Comparison of ENCODE assay signal across 8 mouse cellular contexts in the genomic region with DNA sequence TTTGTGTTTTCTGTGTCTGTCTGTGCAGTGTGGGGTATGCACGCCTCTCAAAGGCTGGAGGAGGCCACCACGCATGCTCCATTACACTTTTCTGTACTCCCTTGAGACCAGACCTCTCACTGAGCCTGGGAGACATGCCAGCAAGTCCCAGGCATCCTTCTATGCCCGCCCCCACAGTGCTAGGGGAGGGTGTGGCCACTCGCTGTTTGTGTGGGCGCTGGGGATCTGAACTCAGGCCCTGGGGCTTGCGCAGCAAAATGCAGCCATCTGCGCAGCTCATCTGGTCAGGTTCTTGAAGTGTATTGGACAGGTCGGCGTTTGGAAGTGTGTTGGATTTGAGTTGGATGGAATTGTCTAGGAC. TPM values are rescaled to one million over a fixed set of nuclear protein-coding genes. Genes with fewer than 3 reads are reported as not detected.
DNase-seq lines count a peak whose midpoint lies in the region; ATAC-seq lines count a peak whose summit lies in the region.

No protein-coding gene starts in this region.

- no peaks in the 10 kb centered on the region for H3K9me3 ChIP-seq in forebrain, embryonic 15.5 days
- H3K9me3 ChIP-seq in hindbrain, embryonic 15.5 days = no peaks in the 10 kb centered on the region
- no peaks in the 10 kb centered on the region for H3K9me3 ChIP-seq in neural tube, embryonic 14.5 days (ENCODE audit: control insufficient read depth, low read length)

- peak; percentile 76 to 84 for DNase-seq in heart, adult 18-20 months
- DNase-seq in heart, postnatal 25 days (ENCODE audit: low spot score) = no peak
- DNase-seq in NIH3T3 (ENCODE audit: low read depth) = peak; percentile 65
- DNase-seq in left cerebral cortex, postnatal 14 days (ENCODE audit: low spot score in 2 of 2) = peak; percentile 70 to 78

- no peak for ATAC-seq in forebrain, embryonic 15.5 days (replicated peaks)
- ATAC-seq in hindbrain, embryonic 15.5 days (ENCODE audit: low FRiP score, low read depth) = no peak
- no peak for ATAC-seq in neural tube, embryonic 14.5 days (ENCODE audit: low read depth)
- no peak for ATAC-seq in activated CD4-positive, CD25-positive, alpha-beta regulatory T cell, adult 4 months

- no peaks in the 10 kb centered on the region for H3K36me3 ChIP-seq in forebrain, embryonic 15.5 days
- no peaks in the 10 kb centered on the region for H3K36me3 ChIP-seq in hindbrain, embryonic 15.5 days
- no peaks in the 10 kb centered on the region for H3K36me3 ChIP-seq in neural tube, embryonic 14.5 days (ENCODE audit: control insufficient read depth, insufficient read depth, low read length)

- peaks cover 69% of the 10 kb centered on the region for H3K4me1 ChIP-seq in forebrain, embryonic 15.5 days
- H3K4me1 ChIP-seq in hindbrain, embryonic 15.5 days (replicated peaks) = peaks cover 66% of the 10 kb centered on the region
- peaks cover 64% of the 10 kb centered on the region for H3K4me1 ChIP-seq in neural tube, embryonic 14.5 days (ENCODE audit: control insufficient read depth, insufficient read depth, low read length)

- H3K4me3 ChIP-seq in forebrain, embryonic 15.5 days = no peak overlapping the region
- H3K4me3 ChIP-seq in hindbrain, embryonic 15.5 days = peak overlapping the region; percentile 9; the same call in 1 of the 2 replicates
- H3K4me3 ChIP-seq in neural tube, embryonic 14.5 days (ENCODE audit: low read depth, low read length) = peak overlapping the region; percentile 68; the same call in 1 of the 2 replicates

- H3K9ac ChIP-seq in forebrain, embryonic 15.5 days (replicated peaks) = no peak overlapping the region; the same call in 1 of the 2 replicates
- H3K9ac ChIP-seq in hindbrain, embryonic 15.5 days = no peak overlapping the region
- H3K9ac ChIP-seq in neural tube, embryonic 14.5 days (replicated peaks; ENCODE audit: low read depth, low read length) = no peak overlapping the region

- H3K27me3 ChIP-seq in forebrain, embryonic 15.5 days = no peaks in the 10 kb centered on the region
- no peaks in the 10 kb centered on the region for H3K27me3 ChIP-seq in hindbrain, embryonic 15.5 days
- no peaks in the 10 kb centered on the region for H3K27me3 ChIP-seq in neural tube, embryonic 14.5 days (ENCODE audit: control insufficient read depth, insufficient read depth, low read length)

- WGBS in forebrain, embryonic 15.5 days = 78% methylated on average over 9 of the region's 9 CpGs
- 78% methylated on average over 9 of the region's 9 CpGs for WGBS in hindbrain, embryonic 15.5 days
- WGBS in neural tube, embryonic 14.5 days = 73% methylated on average over 9 of the region's 9 CpGs

- H3K4me2 ChIP-seq in forebrain, embryonic 15.5 days (replicated peaks) = peak overlapping the region; percentile 32
- peak overlapping the region; percentile 75 for H3K4me2 ChIP-seq in hindbrain, embryonic 15.5 days
- H3K4me2 ChIP-seq in neural tube, embryonic 14.5 days (ENCODE audit: low read depth, low read length) = peak overlapping the region; percentile 69

- intact Hi-C loops in heart, postnatal 25 days (cut with DNase I) = loop anchor here (5.0 kb wide), 1 partner anchor 33 kb away; no protein-coding TSS in a partner anchor
- intact Hi-C loops in left cerebral cortex, postnatal 14 days (cut with DNase I) = loop anchor here (2.0 kb wide), 1 partner anchor 35 kb away; no protein-coding TSS in a partner anchor

- no peak overlapping the region for H3K27ac ChIP-seq in forebrain, embryonic 15.5 days (replicated peaks)
- H3K27ac ChIP-seq in hindbrain, embryonic 15.5 days (replicated peaks) = no peak overlapping the region
- H3K27ac ChIP-seq in neural tube, embryonic 14.5 days (ENCODE audit: low read depth, low read length) = no peak overlapping the region; the same call in 1 of the 2 replicates

RNA-seq across cellular contexts. Expression of gene Psap, which starts 2.5 kb away (rescaled TPM):
- total RNA-seq in heart, adult 18-20 months (2021) = 1,000 to 10,000 TPM; 1,306 to 1,321 TPM
- 1,000 to 10,000 TPM in 1 of 2 experiments, 100 to 1,000 TPM in 1; 984 to 1,036 TPM for total RNA-seq in heart, postnatal 25 days (2021)
- polyA plus RNA-seq in forebrain, embryonic 15.5 days (2015; fragmentation: Nextera tagmentation; extraction: Ambion mirVana) = 141 and 169 TPM in 2 replicates
- 194 and 203 TPM in 2 replicates for polyA plus RNA-seq in hindbrain, embryonic 15.5 days (2015; fragmentation: Nextera tagmentation; extraction: Ambion mirVana)
- total RNA-seq in left cerebral cortex, postnatal 14 days (2021) = 1,000 to 10,000 TPM; 1,462 to 1,465 TPM
- 144 and 154 TPM in 2 replicates for polyA plus RNA-seq in neural tube, embryonic 14.5 days (2014; fragmentation: Nextera tagmentation; extraction: Ambion mirVana)
- polyA plus RNA-seq in activated CD4-positive, CD25-positive, alpha-beta regulatory T cell, adult 4 months (2017; shearing (Covaris generic)) = 100 to 1,000 TPM in 1 of 2 experiments, 10 to 100 TPM in 1; 95.5 to 199 TPM
